Mouse (Mus musculus) A20 (cell line): Measurements from ENCODE around the gene Ipmk.

Source experiments
- DNase-seq: peaks from one replicate; pipeline ENCODE4 v3.0.0-alpha.2; 2011; ENCODE audit warnings: low read depth, low spot score

The Ipmk gene

GRCm38 (mm10) chr10:71347509-71347949, at the start of gene Ipmk:
Gene Ipmk, plus strand, starts transcription at chr10:71347763.
- DNase-seq, result peak; percentile 99

DNA sequence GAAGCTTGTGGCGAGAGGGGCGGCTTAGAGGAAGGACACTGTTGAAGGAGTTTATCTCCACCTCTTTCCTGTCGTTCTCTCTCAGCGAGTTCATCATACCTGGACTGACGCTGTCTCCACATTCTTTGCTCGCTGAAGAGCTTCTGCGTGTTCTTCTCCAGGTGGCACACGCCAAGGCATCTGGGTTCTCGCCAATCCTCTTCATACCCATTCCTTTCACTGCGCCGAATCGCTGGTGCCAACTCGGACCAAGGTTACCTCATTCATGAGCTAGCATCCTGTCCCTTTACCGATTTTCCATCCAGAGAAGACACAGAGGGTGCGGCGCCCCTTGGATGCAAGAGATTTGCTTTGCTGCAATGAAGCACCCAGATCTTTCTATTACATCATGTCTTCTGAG, 47.4 kb upstream of the Ipmk start:
- no peak for DNase-seq

GRCm38 (mm10) chr10:71302490-71302889, 45.1 kb upstream of the Ipmk start:
- DNase-seq, result peak; percentile 48

DNA sequence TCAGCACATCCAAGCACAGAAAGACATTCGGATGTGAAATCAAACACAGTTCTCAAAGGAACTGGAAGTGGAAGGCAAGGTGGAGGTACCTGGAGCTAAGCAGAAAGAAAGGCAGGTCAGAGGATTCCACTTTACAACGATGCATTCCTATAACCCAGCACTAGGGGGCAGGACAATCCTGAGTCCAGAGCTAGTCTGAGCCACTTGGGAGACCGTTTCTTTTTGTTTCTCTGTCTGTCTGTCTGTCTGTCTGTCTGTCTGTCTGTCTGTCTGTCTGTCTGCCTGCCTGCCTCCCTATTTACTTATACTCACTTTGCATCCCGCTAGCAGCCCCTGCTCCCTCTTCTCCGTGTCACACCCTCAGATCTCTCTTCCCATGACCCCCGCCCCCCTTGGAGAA, 41.4 kb upstream of the Ipmk start:
- peak; percentile 73 for DNase-seq

DNA sequence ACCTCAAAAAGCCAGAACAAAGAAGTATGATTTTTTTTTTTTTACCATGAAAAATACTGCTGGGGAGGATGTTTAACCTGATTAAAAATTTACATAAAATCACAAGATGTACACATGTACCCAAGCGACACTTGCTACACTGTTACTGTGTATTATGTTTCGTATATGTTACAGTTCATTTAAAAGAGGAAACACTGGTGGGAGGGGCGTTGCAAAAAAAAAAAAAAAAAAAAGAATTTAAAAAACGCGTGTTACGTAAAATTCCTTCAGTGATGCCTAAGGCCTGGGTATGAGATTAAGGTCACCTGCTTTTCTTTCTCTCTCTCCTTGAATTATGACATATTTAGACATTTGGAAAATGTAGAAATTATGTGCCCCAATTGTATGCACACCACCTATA, 40.8 kb upstream of the Ipmk start:
- DNase-seq, result no peak

GRCm38 (mm10) chr10:71308199-71308598, 39.4 kb upstream of the Ipmk start:
- peak; percentile 12 for DNase-seq

DNA sequence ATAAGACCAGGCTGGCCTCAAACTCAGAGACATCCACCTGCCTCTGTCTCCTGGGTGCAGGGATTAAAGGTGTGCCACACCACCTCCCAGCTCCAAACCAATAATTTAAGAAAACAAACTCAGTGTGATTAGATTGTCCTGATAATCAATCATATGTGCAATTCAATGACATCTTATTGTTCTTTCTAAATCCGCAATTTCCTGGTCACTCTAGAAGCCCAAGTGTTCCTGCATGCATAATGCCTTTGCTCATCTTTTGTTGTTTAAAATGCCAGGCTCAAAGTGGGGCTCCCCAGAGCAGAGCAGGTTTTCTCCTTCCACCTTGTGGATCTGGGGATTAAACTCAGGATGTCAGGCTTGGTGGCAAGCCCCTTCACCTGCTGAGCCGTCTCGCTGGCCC, 37.3 kb upstream of the Ipmk start:
- DNase-seq, result no peak

- no peak for DNase-seq
Measured at GRCm38 (mm10) chr10:71314596-71314995, 33.0 kb upstream of the Ipmk start.

DNA sequence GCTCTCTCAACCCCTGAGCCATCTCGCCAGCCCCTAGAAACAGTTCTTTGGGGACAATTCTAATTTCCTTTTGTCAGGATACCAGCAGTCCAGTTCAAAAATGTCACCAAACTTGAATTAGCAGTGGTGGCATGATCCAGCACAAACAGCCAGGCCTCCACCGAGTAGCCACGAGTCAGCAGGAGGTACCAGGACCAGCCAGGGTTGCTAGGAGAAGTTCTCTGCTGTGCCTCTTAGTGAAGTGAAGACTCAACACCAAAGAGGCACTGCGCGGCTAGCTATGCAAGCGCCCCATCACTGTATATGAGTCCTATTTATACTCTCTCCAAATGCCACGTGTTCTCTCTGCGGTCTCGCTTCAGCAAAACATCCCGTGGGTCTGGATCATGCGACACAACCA, 31.5 kb upstream of the Ipmk start:
- DNase-seq, result no peak

DNA sequence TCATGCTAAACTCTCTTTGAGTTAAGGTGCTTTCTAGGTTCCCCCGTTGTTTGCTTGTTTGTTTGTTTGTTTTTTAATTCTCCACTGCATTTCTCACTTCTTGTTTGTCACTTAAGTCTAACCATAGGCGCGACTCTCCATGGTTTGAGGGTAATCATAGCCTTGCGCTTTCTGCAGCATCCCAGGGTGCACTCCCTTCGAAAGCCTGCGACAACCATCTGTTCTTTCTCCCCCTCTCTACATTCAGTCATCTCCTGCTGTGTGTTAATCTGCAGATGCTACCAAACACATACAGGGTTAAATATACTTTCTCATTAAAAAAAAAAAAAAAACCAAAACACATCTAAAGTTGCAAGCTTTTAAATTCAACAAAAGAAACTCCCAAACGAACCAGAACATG, 31.1 kb upstream of the Ipmk start:
- DNase-seq, result no peak

DNA sequence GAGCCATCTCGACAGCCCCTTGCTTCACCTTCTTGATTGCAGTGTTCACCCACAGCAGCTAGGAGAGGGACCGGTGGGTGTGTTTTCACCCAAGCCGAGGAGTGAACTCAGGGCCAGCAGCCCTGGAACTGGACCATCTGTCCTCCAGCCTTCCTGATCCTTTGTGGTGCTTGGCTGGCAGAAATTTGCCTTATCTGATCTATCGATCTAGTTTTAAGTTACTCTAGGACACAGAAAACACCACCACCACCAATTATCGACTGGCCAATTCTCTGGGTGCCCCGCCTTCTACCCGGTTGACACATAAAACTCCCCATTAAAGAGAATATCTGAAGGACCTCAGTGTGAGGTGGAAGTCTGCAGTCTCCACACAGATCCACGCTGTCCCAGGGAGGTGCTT, 23.9 kb upstream of the Ipmk start:
- DNase-seq, result no peak

GRCm38 (mm10) chr10:71326123-71326522, 21.4 kb upstream of the Ipmk start:
- DNase-seq, result no peak

- peak; percentile 67 for DNase-seq
Measured at GRCm38 (mm10) chr10:71326789-71327188, 20.8 kb upstream of the Ipmk start.

GRCm38 (mm10) chr10:71327386-71327785, 20.2 kb upstream of the Ipmk start:
- no peak for DNase-seq

DNA sequence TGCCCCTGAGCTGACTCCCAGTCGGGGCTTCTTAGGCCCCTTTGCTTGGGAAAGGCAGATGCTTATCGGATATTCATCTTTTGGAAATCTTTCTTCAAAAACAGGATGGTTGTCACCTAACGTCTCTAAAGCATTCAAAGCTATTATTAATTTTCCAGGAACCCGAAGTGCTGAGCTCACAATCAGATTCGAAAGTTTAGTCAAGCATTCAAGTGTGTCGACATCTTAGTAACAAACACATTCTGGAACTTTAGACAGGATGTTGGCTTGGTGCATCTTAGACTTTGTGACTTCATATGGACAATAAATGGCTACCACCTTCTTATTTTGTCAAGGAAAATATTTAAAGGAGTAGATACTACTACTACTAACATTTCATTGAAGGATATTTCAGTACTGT, 19.2 kb upstream of the Ipmk start:
- no peak for DNase-seq

DNA sequence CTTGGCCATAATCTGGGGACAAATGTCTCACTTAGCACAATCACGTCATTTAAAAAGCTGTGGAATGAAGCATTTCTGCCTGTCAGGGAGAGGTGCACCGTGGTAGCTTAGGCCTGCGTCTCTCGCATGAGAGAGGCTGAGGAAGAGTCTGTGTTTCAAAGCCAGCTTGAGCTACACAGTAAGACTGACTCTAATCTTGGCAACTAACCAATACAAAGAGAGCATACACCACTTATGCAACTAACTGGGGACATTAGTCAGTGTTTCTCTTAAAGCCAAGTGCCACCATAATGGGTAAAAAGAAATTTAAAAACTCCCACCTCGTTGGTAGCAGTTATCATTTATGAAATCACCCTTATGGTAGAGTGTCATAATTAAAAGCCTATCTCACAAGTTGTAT, 18.7 kb upstream of the Ipmk start:
- no peak for DNase-seq

GRCm38 (mm10) chr10:71329295-71329694, 18.3 kb upstream of the Ipmk start:
- DNase-seq, result no peak

DNA sequence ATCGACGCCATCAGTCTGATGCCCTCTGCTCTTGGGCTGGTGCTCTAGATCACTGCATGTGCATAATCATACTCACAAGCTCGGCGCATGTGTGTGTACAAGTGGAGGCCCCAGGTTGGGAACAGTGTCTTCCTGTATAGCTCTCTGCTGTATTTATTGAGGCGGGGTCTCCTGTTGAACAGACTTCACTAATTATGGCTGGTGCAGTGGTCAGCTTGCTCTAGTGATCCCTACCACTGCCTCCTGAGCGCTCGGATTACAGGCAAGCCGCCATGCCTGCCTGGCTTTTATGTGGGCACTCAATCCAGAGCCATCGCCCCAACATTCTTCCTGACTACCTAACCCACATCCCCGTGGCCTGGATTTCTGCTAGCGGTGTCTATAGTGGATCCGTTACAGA, 17.5 kb upstream of the Ipmk start:
- DNase-seq, result no peak

GRCm38 (mm10) chr10:71331908-71332307, 15.7 kb upstream of the Ipmk start:
- no peak for DNase-seq

GRCm38 (mm10) chr10:71332376-71332775, 15.2 kb upstream of the Ipmk start:
- DNase-seq, result peak; percentile 22

- no peak for DNase-seq
Measured at GRCm38 (mm10) chr10:71332859-71333258, 14.7 kb upstream of the Ipmk start.

- no peak for DNase-seq
Measured at GRCm38 (mm10) chr10:71337733-71338132, 9.8 kb upstream of the Ipmk start.

DNA sequence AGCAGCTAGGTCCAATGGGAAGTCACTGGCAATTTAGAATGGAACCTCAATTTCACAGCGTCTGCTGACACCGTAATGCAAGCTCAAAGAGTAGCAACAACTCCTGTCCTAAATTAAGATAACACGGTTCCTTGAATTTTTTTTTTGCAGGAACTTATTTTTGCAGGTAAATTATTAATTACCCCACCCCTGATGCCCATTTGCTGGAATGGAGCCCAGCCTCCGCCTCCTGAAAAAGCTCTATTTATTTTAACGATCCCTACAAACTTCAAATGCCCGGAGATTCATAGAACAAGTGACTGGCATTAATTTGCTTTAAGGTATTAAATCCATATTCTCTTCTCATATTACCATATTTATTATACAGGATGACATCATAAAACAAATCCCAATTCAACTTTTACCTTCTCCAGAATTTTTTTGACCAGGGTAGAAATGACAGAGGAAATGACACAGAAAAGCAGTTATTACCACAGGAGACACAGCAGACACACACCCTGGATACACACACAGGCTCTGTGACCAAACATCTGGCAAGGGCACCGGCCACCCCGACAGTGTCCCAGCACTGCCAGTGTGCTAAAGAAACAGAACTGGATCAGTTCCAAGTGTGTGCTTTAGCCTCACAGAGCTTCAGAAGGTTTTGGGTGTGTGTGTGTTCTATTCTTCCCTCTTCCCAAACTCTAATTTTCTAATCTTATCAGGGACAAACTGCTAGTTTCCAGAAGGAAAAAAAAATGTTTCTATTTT, 9.2 kb upstream of the Ipmk start:
- no peak for DNase-seq

DNA sequence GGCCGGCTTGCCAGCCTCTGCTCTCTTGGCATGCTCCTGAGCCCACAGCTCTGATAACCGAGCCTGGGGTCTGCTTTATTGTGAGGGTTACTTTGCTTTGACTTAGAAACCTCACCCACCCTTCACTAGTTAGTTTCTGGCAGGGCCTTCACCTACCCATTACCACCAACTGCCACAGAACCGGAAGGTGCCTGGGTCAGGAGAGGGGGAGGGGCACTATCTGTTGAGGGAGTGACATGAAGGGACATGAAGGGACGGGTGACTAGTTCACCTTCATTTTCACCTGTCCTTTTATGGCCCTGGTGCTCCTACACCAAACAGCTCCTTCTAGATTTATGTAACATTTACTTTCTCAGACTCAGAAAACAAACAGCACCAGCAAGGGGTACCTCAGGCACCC, 8.1 kb upstream of the Ipmk start:
- no peak for DNase-seq
